Mouse (Mus musculus): ENCODE data around the gene Zzef1. TPM values are rescaled to one million over a fixed set of nuclear protein-coding genes. Genes with fewer than 3 reads are reported as not detected.

The Zzef1 gene
- polyA plus RNA-seq, 1 experiment from 2014 or later: 11.7 TPM

DNA sequence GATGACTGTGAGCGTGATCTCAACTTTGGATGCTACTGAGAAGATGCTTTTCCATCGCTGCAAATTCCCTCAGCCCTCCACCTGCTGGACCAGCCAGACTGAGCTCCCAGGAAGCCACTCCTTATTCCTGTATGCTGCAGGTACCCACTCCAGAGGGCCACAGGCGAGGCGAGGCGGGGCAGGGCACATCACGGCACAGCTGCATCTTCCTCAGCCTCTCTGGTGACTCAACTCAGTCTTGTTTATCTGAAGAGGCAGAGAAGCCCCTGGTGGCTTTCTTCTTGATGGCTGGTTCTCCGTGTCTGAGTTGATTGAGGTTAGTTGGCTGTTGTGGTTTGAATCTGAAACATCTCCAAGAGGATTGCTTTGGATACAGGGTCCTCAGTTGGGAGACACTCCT lies 152.2 kb downstream of the Zzef1 start:
- Histone ChIP-seq H3K4me1 (replicated peaks; ENCODE audit: control insufficient read depth, insufficient read depth, low read length) (peaks cover 32% of the 10 kb centered on the region), H3K4me2 (no peak overlapping the region), H3K9ac (ENCODE audit: low read depth, low read length) (no peak overlapping the region), H3K27me3 (replicated peaks; ENCODE audit: control insufficient read depth, insufficient read depth, low read length) (0 out of 2 replicates have a peak, but pooled peaks cover 2% of the 10 kb centered on the region), H3K27ac (ENCODE audit: low read depth, low read length) (no peak overlapping the region), H3K36me3 (ENCODE audit: control insufficient read depth, insufficient read depth, low read length) (no peaks in the 10 kb centered on the region), H3K9me3 (ENCODE audit: control insufficient read depth, low read length) (no peaks in the 10 kb centered on the region), H3K4me3 (ENCODE audit: low read depth, low read length) (no peak overlapping the region)
- DNase-seq (ENCODE audit: low spot score) (no peak), ATAC-seq (replicated peaks; ENCODE audit: low FRiP score) (no peak)
- WGBS: 67% methylated on average over 7 of the region's 7 CpGs

DNA sequence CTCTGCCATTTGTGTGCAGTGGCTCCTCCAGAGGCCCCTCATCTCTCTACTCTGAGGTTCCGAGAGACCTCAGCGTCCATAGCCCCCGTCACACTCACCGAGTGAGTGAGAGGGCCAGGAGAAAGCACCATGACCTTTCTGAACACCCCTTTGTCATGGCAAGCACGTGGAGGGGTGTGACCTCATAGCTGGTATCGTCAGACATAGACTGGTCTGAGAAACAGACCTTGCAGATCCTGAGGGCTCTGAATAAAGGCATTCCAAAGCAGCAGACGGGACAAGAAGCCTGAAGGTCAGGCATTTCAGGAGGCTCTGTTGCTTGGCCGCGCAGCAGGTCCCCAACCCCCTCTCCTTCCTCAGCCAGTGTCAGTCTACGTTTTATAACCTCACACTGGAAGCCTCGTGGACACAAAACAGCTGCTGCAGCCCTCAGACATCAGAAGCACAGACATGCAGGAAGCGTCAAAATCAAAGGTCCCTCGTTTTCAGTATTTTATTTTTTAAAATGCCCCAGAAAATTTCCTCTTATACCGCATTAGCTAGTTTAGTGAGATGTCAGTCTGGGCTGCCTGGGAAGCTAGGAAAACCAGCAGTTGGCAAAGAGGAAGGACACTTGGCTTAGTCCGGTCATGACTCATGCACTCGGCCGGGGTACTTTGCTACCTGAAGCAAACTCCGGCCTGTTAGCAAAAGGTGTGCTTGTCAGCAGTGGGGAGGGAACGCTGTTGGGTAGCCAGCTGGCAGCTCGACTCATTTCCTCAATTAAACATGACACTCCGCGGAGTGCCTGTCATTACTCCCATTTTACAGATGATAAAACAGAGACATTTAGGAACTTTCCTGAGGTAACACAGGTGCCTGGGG lies 155.3 kb downstream of the Zzef1 start:
- no peak overlapping the region for H3K4me3 ChIP-seq (ENCODE audit: low read depth, low read length)
- no peaks in the 10 kb centered on the region for H3K36me3 ChIP-seq (ENCODE audit: control insufficient read depth, insufficient read depth, low read length)
- no peak overlapping the region for H3K9ac ChIP-seq (ENCODE audit: low read depth, low read length)
- H3K4me2 ChIP-seq: no peak overlapping the region
- no peak for ATAC-seq (replicated peaks; ENCODE audit: low FRiP score)
- WGBS: 60% methylated on average over 22 of the region's 22 CpGs
- no peak overlapping the region for H3K27ac ChIP-seq (ENCODE audit: low read depth, low read length)
- no peak for DNase-seq (ENCODE audit: low spot score)
- peaks cover 23% of the 10 kb centered on the region for H3K4me1 ChIP-seq (replicated peaks; ENCODE audit: control insufficient read depth, insufficient read depth, low read length)
- H3K27me3 ChIP-seq (replicated peaks; ENCODE audit: control insufficient read depth, insufficient read depth, low read length): 0 out of 2 replicates have a peak, but pooled peaks cover 2% of the 10 kb centered on the region
- H3K9me3 ChIP-seq (ENCODE audit: control insufficient read depth, low read length): no peaks in the 10 kb centered on the region

DNA sequence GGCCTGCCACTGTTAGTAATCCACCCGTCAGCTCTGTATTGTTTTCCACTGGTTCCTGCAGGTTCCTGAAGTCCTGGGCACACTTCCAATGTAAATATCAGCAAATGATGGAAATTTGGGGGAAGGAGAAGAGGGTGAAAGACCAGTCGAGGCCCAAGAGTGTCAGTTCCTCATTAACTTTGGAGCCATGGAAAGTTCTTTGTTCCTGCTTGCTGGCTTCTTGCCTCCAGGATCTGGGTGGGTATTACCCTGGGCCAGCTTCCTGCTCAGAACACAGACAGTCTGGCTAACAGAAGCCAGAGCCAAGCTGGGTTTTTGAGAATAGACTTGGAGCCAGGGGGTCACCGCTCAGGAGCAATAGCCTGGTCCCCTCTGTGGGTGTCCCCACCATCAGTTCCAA lies 156.2 kb downstream of the Zzef1 start:
- DNase-seq (ENCODE audit: low spot score) (no peak), ATAC-seq (replicated peaks; ENCODE audit: low FRiP score) (no peak)
- H3K4me1 ChIP-seq (replicated peaks; ENCODE audit: control insufficient read depth, insufficient read depth, low read length): peaks cover 20% of the 10 kb centered on the region
- H3K27me3 ChIP-seq (replicated peaks; ENCODE audit: control insufficient read depth, insufficient read depth, low read length): 0 out of 2 replicates have a peak, but pooled peaks cover 2% of the 10 kb centered on the region
- no peaks in the 10 kb centered on the region for H3K36me3 ChIP-seq (ENCODE audit: control insufficient read depth, insufficient read depth, low read length)
- WGBS: 63% methylated on average over 3 of the region's 3 CpGs
- no peak overlapping the region for H3K9ac ChIP-seq (ENCODE audit: low read depth, low read length)
- no peak overlapping the region for H3K27ac ChIP-seq (ENCODE audit: low read depth, low read length)
- no peak overlapping the region for H3K4me3 ChIP-seq (ENCODE audit: low read depth, low read length)
- no peaks in the 10 kb centered on the region for H3K9me3 ChIP-seq (ENCODE audit: control insufficient read depth, low read length)
- H3K4me2 ChIP-seq: no peak overlapping the region

GRCm38 (mm10) chr11:72952697-72953096 lies 156.7 kb downstream of the Zzef1 start:
- Histone ChIP-seq H3K27me3 (replicated peaks; ENCODE audit: control insufficient read depth, insufficient read depth, low read length) (0 out of 2 replicates have a peak, but pooled peaks cover 2% of the 10 kb centered on the region), H3K4me1 (replicated peaks; ENCODE audit: control insufficient read depth, insufficient read depth, low read length) (peaks cover 21% of the 10 kb centered on the region), H3K4me2 (no peak overlapping the region), H3K4me3 (ENCODE audit: low read depth, low read length) (no peak overlapping the region), H3K27ac (ENCODE audit: low read depth, low read length) (no peak overlapping the region), H3K9ac (ENCODE audit: low read depth, low read length) (no peak overlapping the region), H3K36me3 (ENCODE audit: control insufficient read depth, insufficient read depth, low read length) (no peaks in the 10 kb centered on the region), H3K9me3 (ENCODE audit: control insufficient read depth, low read length) (no peaks in the 10 kb centered on the region)
- ATAC-seq (replicated peaks; ENCODE audit: low FRiP score) (no peak), DNase-seq (ENCODE audit: low spot score) (no peak)
- WGBS: 82% methylated on average over 6 of the region's 6 CpGs

DNA sequence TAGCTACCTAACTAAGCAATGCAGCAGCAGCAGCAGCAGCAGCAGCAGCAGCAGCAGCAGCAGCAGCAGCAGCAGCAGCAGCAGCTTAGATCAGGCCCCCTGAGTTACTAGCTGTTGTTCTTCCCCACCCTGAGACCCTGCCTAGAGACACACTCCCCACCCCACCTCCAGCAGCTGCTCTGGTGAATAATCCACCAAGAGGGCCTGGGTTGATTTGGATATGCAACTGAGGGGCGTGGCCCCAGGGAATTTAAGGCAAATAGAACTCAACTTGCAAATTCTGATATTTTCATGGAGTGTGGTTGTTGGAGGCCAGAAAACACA lies 157.1 kb downstream of the Zzef1 start:
- no peak for ATAC-seq (replicated peaks; ENCODE audit: low FRiP score)
- no peak overlapping the region for H3K4me2 ChIP-seq
- WGBS: 74% methylated on average over 1 of the region's 1 CpGs
- H3K27me3 ChIP-seq (replicated peaks; ENCODE audit: control insufficient read depth, insufficient read depth, low read length): 0 out of 2 replicates have a peak, but pooled peaks cover 2% of the 10 kb centered on the region
- no peak overlapping the region for H3K9ac ChIP-seq (ENCODE audit: low read depth, low read length)
- H3K4me1 ChIP-seq (replicated peaks; ENCODE audit: control insufficient read depth, insufficient read depth, low read length): peaks cover 21% of the 10 kb centered on the region
- no peak overlapping the region for H3K27ac ChIP-seq (ENCODE audit: low read depth, low read length)
- no peak overlapping the region for H3K4me3 ChIP-seq (ENCODE audit: low read depth, low read length)
- H3K36me3 ChIP-seq (ENCODE audit: control insufficient read depth, insufficient read depth, low read length): no peaks in the 10 kb centered on the region
- DNase-seq (ENCODE audit: low spot score): no peak
- no peaks in the 10 kb centered on the region for H3K9me3 ChIP-seq (ENCODE audit: control insufficient read depth, low read length)

DNA sequence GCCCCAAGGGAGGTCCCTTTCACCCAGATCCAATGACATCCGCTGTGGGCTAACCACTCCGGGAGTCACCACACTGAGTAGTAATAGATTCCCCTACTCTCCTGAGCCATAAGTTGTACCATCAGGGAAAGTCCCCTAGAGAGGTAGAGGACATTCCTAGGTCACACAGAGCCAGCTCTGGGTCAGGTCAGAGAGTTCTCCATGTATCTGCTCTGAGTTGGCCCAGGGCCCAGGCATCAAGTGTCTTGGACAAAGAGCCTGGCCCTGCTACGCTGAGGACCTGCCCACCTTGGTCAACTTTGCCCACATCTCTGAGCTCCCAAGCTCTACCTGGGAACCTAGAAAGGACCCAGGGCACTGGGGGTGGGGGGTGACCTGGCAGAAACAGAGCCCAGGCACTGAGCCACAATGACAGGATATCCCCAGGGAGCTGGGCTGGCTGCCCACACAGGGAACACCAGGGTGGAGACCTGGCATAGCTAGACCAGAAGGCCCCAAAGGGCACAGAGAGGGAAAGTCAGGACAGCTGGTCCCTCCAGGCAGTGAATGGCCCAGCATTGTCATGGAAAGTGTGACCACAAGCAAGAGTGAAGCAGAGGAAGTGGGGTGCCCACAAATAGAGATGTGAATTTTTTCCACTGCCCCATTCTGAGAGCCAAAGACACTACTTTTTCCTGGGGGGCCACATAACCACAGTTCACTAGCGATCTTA lies 157.6 kb downstream of the Zzef1 start:
- ATAC-seq (replicated peaks; ENCODE audit: low FRiP score) (no peak), DNase-seq (ENCODE audit: low spot score) (no peak)
- WGBS: 84% methylated on average over 4 of the region's 4 CpGs
- no peaks in the 10 kb centered on the region for H3K9me3 ChIP-seq (ENCODE audit: control insufficient read depth, low read length)
- no peak overlapping the region for H3K27ac ChIP-seq (ENCODE audit: low read depth, low read length)
- H3K4me1 ChIP-seq (replicated peaks; ENCODE audit: control insufficient read depth, insufficient read depth, low read length): peaks cover 21% of the 10 kb centered on the region
- no peak overlapping the region for H3K9ac ChIP-seq (ENCODE audit: low read depth, low read length)
- H3K4me3 ChIP-seq (ENCODE audit: low read depth, low read length): no peak overlapping the region
- no peaks in the 10 kb centered on the region for H3K27me3 ChIP-seq (replicated peaks; ENCODE audit: control insufficient read depth, insufficient read depth, low read length)
- no peaks in the 10 kb centered on the region for H3K36me3 ChIP-seq (ENCODE audit: control insufficient read depth, insufficient read depth, low read length)
- H3K4me2 ChIP-seq: no peak overlapping the region

GRCm38 (mm10) chr11:72954216-72954615 lies 158.2 kb downstream of the Zzef1 start:
- Histone ChIP-seq H3K36me3 (ENCODE audit: control insufficient read depth, insufficient read depth, low read length) (no peaks in the 10 kb centered on the region), H3K9me3 (ENCODE audit: control insufficient read depth, low read length) (no peaks in the 10 kb centered on the region), H3K9ac (ENCODE audit: low read depth, low read length) (no peak overlapping the region), H3K4me3 (ENCODE audit: low read depth, low read length) (no peak overlapping the region), H3K27ac (ENCODE audit: low read depth, low read length) (no peak overlapping the region), H3K4me1 (replicated peaks; ENCODE audit: control insufficient read depth, insufficient read depth, low read length) (peaks cover 21% of the 10 kb centered on the region), H3K4me2 (no peak overlapping the region), H3K27me3 (replicated peaks; ENCODE audit: control insufficient read depth, insufficient read depth, low read length) (no peaks in the 10 kb centered on the region)
- no peak for DNase-seq (ENCODE audit: low spot score)
- 77% methylated on average over 4 of the region's 4 CpGs for WGBS
- no peak for ATAC-seq (replicated peaks; ENCODE audit: low FRiP score)

GRCm38 (mm10) chr11:72955339-72955974 lies 159.4 kb downstream of the Zzef1 start:
- H3K27me3 ChIP-seq (replicated peaks; ENCODE audit: control insufficient read depth, insufficient read depth, low read length): peaks cover 10% of the 10 kb centered on the region
- ATAC-seq (replicated peaks; ENCODE audit: low FRiP score): peak; percentile 71
- H3K4me2 ChIP-seq: no peak overlapping the region
- no peak overlapping the region for H3K9ac ChIP-seq (ENCODE audit: low read depth, low read length)
- 31% methylated on average over 5 of the region's 5 CpGs for WGBS
- H3K36me3 ChIP-seq (ENCODE audit: control insufficient read depth, insufficient read depth, low read length): no peaks in the 10 kb centered on the region
- H3K27ac ChIP-seq (ENCODE audit: low read depth, low read length): no peak overlapping the region
- H3K4me1 ChIP-seq (replicated peaks; ENCODE audit: control insufficient read depth, insufficient read depth, low read length): peaks cover 22% of the 10 kb centered on the region
- no peak for DNase-seq (ENCODE audit: low spot score)
- H3K9me3 ChIP-seq (ENCODE audit: control insufficient read depth, low read length): no peaks in the 10 kb centered on the region
- no peak overlapping the region for H3K4me3 ChIP-seq (ENCODE audit: low read depth, low read length)

All from liver, embryonic 11.5 days (tissue).